Mouse (Mus musculus) neutrophil, adult 59 days (primary cell): ENCODE data around the gene Olfr1086. TPM values are rescaled to one million over a fixed set of nuclear protein-coding genes. Genes with fewer than 3 reads are reported as not detected.

Experiments
- total RNA-seq, 2 experiments: library from RNA; stranded (reverse); gene quantifications; 1 replicate in 1 of 2; 2 replicates in 1 of 2; pipeline ENCODE4 v1.2.4; 2023

Olfr1086 gene
- total RNA-seq, result not detected

GRCm38 (mm10) chr2:86679992-86680391 is at the start of gene Olfr1086:
Gene Olfr1086 (minus strand): TSS chr2:86680092.

GRCm38 (mm10) chr2:86698295-86698694 is 18.4 kb upstream of the Olfr1086 start, which contains the start of gene Olfr1087:
Gene Olfr1087 (minus strand): TSS chr2:86698395.

GRCm38 (mm10) chr2:86661919-86662318 is 18.0 kb downstream of the Olfr1086 start, which contains the start of gene Olfr1085:
Gene Olfr1085 (minus strand): TSS chr2:86662019.

GRCm38 (mm10) chr2:86639625-86640024 is 40.3 kb downstream of the Olfr1086 start, which contains the start of gene Olfr1084:
Gene Olfr1084 (minus strand): TSS chr2:86639725.

Other genes starting within 250 kb of the Olfr1086 start
- gene Olfr1065, start 229.5 kb downstream of the Olfr1086 start, total RNA-seq, result not detected
- gene Olfr1066, start 223.8 kb downstream of the Olfr1086 start, total RNA-seq, result not detected
- gene Olfr228, start 192.7 kb downstream of the Olfr1086 start, total RNA-seq, result not detected
- gene Olfr1076, start 171.6 kb downstream of the Olfr1086 start, total RNA-seq, result not detected
- not detected for gene Olfr1079, start 137.6 kb downstream of the Olfr1086 start, total RNA-seq
- gene Olfr1080, start 121.9 kb downstream of the Olfr1086 start, total RNA-seq, result not detected
- gene Olfr1082, start 81.1 kb downstream of the Olfr1086 start, total RNA-seq, result not detected
- not detected for gene Olfr1084, start 40.4 kb downstream of the Olfr1086 start, total RNA-seq
- not detected for gene Olfr1085, start 18.1 kb downstream of the Olfr1086 start, total RNA-seq
- not detected for gene Olfr1087, start 18.3 kb upstream of the Olfr1086 start, total RNA-seq
- not detected for gene Olfr1089, start 53.6 kb upstream of the Olfr1086 start, total RNA-seq
- gene Olfr1090, start 78.9 kb upstream of the Olfr1086 start, total RNA-seq, result not detected
- not detected for gene Olfr1093, start 102.4 kb upstream of the Olfr1086 start, total RNA-seq
- not detected for gene Olfr141, start 129.9 kb upstream of the Olfr1086 start, total RNA-seq
- not detected for gene Olfr1094, start 144.6 kb upstream of the Olfr1086 start, total RNA-seq
- not detected for gene Olfr1095, start 171.6 kb upstream of the Olfr1086 start, total RNA-seq
- gene Gm13723, start 194.7 kb upstream of the Olfr1086 start, total RNA-seq, result not detected
- not detected for gene Olfr1097, start 212.1 kb upstream of the Olfr1086 start, total RNA-seq
- gene Olfr1098, start 244.5 kb upstream of the Olfr1086 start, total RNA-seq, result not detected